Comparison of ENCODE assay signal across 8 mouse cellular contexts in the genomic region with DNA sequence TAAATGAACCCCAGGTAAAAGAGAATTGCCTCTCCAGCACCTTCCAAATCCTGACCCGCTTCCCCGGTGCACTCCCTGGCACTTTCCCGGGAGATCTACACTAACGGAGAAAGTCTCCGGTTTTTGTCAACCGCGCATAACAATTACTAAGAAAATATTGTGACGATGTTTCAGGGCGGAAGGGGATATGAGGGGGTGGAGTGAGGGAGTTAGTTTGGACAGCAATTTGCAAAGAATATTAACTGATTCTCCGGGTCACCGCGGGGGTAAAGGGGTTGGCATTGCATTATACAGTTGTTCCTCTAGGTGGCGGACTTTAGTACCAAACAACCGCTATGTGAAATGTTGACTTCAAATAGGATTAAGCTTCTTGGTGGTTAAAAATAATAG. TPM values are rescaled to one million over a fixed set of nuclear protein-coding genes. Genes with fewer than 3 reads are reported as not detected.
A peak's percentile ranks its signal among the peaks of the same experiment; 100 is the strongest.
DNase-seq lines count a peak whose midpoint lies in the region; ATAC-seq and TF ChIP-seq lines count a peak whose summit lies in the region.

No protein-coding gene starts in this region.

- H3K27ac ChIP-seq in midbrain, embryonic 12.5 days (replicated peaks) = no peak overlapping the region
- H3K27ac ChIP-seq in thymus, adult 2 months (ENCODE audit: control insufficient read depth, insufficient read depth, low read length) = no peak overlapping the region

- WGBS in midbrain, embryonic 12.5 days = 0% methylated on average over 14 of the region's 14 CpGs
- 4% methylated on average over 14 of the region's 14 CpGs for WGBS in thymus, adult 2 months

- peak overlapping the region; percentile 38 for H3K4me2 ChIP-seq in midbrain, embryonic 12.5 days (replicated peaks)

- peak; percentile 25 to 39 for DNase-seq in cerebellum, postnatal 25 days
- no peak for DNase-seq in cerebellum, adult 11 months
- peak; percentile 22 for DNase-seq in 416B (ENCODE audit: low read depth)
- DNase-seq in embryo, embryonic 11 days = peak; percentile 72
- DNase-seq in induced T-regulatory cell, adult 2 months (ENCODE audit: low read depth) = peak; percentile 12
- no peak for DNase-seq in thymus, adult 2 months
- DNase-seq in urinary bladder, adult 18-20 months (ENCODE audit: low spot score in 2 of 2) = no peak

- H3K9me3 ChIP-seq in midbrain, embryonic 12.5 days = no peaks in the 10 kb centered on the region

- H3K9ac ChIP-seq in midbrain, embryonic 12.5 days (replicated peaks) = no peak overlapping the region

- no peaks in the 10 kb centered on the region for H3K36me3 ChIP-seq in midbrain, embryonic 12.5 days
- no peaks in the 10 kb centered on the region for H3K36me3 ChIP-seq in thymus, adult 2 months (ENCODE audit: control insufficient read depth, insufficient read depth, low read length)

- H3K4me1 ChIP-seq in midbrain, embryonic 12.5 days = peaks cover 5% of the 10 kb centered on the region; the same call in 1 of the 2 replicates
- H3K4me1 ChIP-seq in thymus, adult 2 months (replicated peaks; ENCODE audit: control insufficient read depth, insufficient read depth, low read length) = no peaks in the 10 kb centered on the region

- TF ChIP-seq CTCF in thymus, adult 2 months (IDR thresholded peaks at IDR 0.05; ENCODE audit: borderline replicate concordance, control insufficient read depth, extremely low read depth, insufficient read depth, low read length, poor library complexity) = no peak

- TF ChIP-seq POLR2A in thymus, adult 2 months (IDR thresholded peaks at IDR 0.05; ENCODE audit: control insufficient read depth, extremely low read depth, insufficient read depth, low read length, poor library complexity) = no peak

- ATAC-seq in midbrain, embryonic 12.5 days (ENCODE audit: low FRiP score, low read depth) = peak; percentile 24; the same call in 1 of the 2 replicates

- H3K27me3 ChIP-seq in midbrain, embryonic 12.5 days = peaks cover 81% of the 10 kb centered on the region
- peaks cover 3% of the 10 kb centered on the region; the same call in 1 of the 2 replicates for H3K27me3 ChIP-seq in thymus, adult 2 months (ENCODE audit: control insufficient read depth, insufficient read depth, low read length)

- H3K4me3 ChIP-seq in midbrain, embryonic 12.5 days = peak overlapping the region; percentile 28
- H3K4me3 ChIP-seq in thymus, adult 2 months (ENCODE audit: control insufficient read depth, insufficient read depth, low read length) = no peak overlapping the region

RNA-seq across cellular contexts. Expression of a gene that starts 7.9 kb away (rescaled TPM):
- polyA plus RNA-seq in midbrain, embryonic 12.5 days (2016; fragmentation: Nextera tagmentation; extraction: Ambion mirVana) = 3.0 and 4.6 TPM in 2 replicates
- polyA plus RNA-seq in thymus, adult 2 months (2012; rRNA removed) = 4.8 and 5.2 TPM in 2 replicates

RNA-seq across cellular contexts. Expression of a gene that starts 10.4 kb away (rescaled TPM):
- 0.28 TPM in 1 of 2 replicates, not detected in the other for polyA plus RNA-seq in midbrain, embryonic 12.5 days (2016; fragmentation: Nextera tagmentation; extraction: Ambion mirVana)
- 0.06 and 0.13 TPM in 2 replicates for polyA plus RNA-seq in thymus, adult 2 months (2012; rRNA removed)

Comparison
In these comparisons a context has a peak if more than half of its experiments do, and no peak if none do; other contexts are left out.
1. DNase-seq: peak in cerebellum, postnatal 25 days (2 of 2), 416B (single experiment), embryo, embryonic 11 days (single experiment) and induced T-regulatory cell, adult 2 months (single experiment); none in cerebellum, adult 11 months (single experiment), thymus, adult 2 months (single experiment) and urinary bladder, adult 18-20 months (0 of 2).